Mouse (Mus musculus) left cerebral cortex, adult 18-20 months (tissue): ENCODE results near the gene Aqp7. TPM values are rescaled to one million over a fixed set of nuclear protein-coding genes. Genes with fewer than 3 reads are reported as not detected.

ENCODE experiments used
- DNase-seq, 2 experiments: peaks; one replicate each; pipeline ENCODE4 v3.0.0; 2021 to 2022; ENCODE audit warnings: low spot score in 2 of 2, mixed read lengths in 1 of 2
- microRNA-seq, 2 experiments: library from miRNA; unstranded; fragments of <30 nt; microRNA quantifications; one replicate each; pipeline ENCODE4 v1.2.0; 2021
- total RNA-seq, 2 experiments: library from RNA; stranded (reverse); gene quantifications; 2 replicates each; pipeline ENCODE4 v1.2.3; 2021

Aqp7 gene
- total RNA-seq, 2 experiments from 2014 or later: not detected

GRCm38 (mm10) chr4:41015798-41016197, 32.1 kb downstream of the Aqp7 start:
- no peak for DNase-seq

GRCm38 (mm10) chr4:41013351-41013750, 34.6 kb downstream of the Aqp7 start:
- DNase-seq: no peak

GRCm38 (mm10) chr4:41000842-41001639, 46.9 kb downstream of the Aqp7 start:
- DNase-seq: no peak

- DNase-seq: no peak
Observed at GRCm38 (mm10) chr4:41000271-41000670, 47.7 kb downstream of the Aqp7 start.

- DNase-seq: no peak
Observed at GRCm38 (mm10) chr4:40997916-40998315, 50.0 kb downstream of the Aqp7 start.

GRCm38 (mm10) chr4:40996302-40996701, 51.6 kb downstream of the Aqp7 start:
- no peak for DNase-seq

GRCm38 (mm10) chr4:40989633-40990032, 58.3 kb downstream of the Aqp7 start:
- no peak for DNase-seq

- no peak for DNase-seq
Observed at GRCm38 (mm10) chr4:40983686-40984085, 64.3 kb downstream of the Aqp7 start.

Small RNAs within 50 kb of the gene (microRNA-seq; reads per million reads assigned to microRNA genes)
- 0 to 2.0 reads per million in 2 experiments for gene Mir3094

Other genes with a start within 250 kb of the Aqp7 start
- gene B4galt1, start 194.1 kb downstream of the Aqp7 start, total RNA-seq: 1 to 10 TPM; 4.7 to 5.4 TPM
- not detected for gene Spink4, start 128.1 kb downstream of the Aqp7 start, total RNA-seq
- gene Bag1, start 99.8 kb downstream of the Aqp7 start, total RNA-seq: 100 to 1,000 TPM; 174 to 185 TPM
- gene Chmp5, start 99.7 kb downstream of the Aqp7 start, total RNA-seq: 10 to 100 TPM; 80.1 to 82.2 TPM
- 10 to 100 TPM; 73.4 to 73.6 TPM for gene Nfx1, start 77.2 kb downstream of the Aqp7 start, total RNA-seq
- not detected for gene Aqp3, start 50.0 kb upstream of the Aqp7 start, total RNA-seq
- 10 to 100 TPM; 94.2 to 94.3 TPM for gene Nol6, start 76.3 kb upstream of the Aqp7 start, total RNA-seq
- 10 to 100 TPM; 85.2 to 88.4 TPM for gene Ube2r2, start 87.6 kb upstream of the Aqp7 start, total RNA-seq
- 10 to 100 TPM; 38.4 to 41.9 TPM for gene Ubap2, start 227.0 kb upstream of the Aqp7 start, total RNA-seq